Mouse (Mus musculus): ENCODE results near the gene Kctd19.

DNA sequence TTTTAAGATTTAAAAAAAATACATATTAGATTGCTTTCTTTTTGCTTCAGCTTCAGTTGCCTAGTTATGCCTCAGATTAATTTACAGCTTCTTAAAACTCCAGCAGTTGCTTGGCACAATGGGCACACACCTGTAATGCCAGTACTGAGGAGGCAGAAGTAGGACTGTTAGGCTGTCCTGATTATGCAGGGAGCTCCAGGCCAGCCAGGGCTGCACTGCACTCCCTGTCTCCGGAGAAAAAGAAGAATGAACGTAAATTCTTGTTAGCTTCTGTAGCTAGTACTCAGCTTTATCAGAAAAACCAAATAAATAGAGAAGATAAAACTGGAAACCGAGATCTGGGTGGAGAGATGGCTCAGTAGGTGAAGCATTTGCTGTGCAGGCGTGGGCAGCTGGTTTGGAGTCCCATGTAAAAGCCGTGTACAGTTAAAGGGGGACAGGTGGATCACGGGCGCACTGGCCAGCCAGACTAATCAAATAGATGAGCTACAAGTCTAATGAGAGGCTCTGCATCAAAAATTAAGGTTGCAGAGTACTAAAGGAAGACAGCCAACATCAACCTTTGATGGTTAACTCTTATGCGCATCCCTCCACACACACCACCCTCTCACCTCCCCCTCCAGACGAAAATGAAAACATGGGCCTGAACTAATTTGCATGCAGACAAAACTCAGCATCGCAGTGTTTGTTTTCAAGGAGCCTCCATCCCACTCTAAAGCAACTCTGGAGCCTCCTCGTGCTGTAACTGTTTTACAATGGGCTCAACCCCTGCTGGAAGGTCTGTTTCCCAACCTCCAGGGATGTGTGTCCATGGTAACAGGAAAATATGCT, 32.2 kb upstream of the Kctd19 start:
- TF ChIP-seq CTCF (IDR thresholded peaks at IDR 0.05; ENCODE audit: low read depth) (no peak), EP300 (IDR thresholded peaks at IDR 0.05; ENCODE audit: low read depth) (no peak)

Data from liver, embryonic 14.5 days (tissue).